Mouse (Mus musculus) kidney, postnatal 25 days (tissue): ENCODE results near the gene Sipa1l1.
"Not testable (repeated sequence)": the region's sequence is repeated elsewhere in the genome, so short reads cannot be mapped to it uniquely, and the experiment has no call there.

ENCODE experiments used
- DNase-seq, 2 experiments: peaks; one replicate each; pipeline ENCODE4 v3.0.0; 2021; ENCODE audit warnings: mixed read lengths in 2 of 2

The Sipa1l1 gene

GRCm38 (mm10) chr12:82486829-82487560, 317.9 kb downstream of the Sipa1l1 start:
- no peak for DNase-seq

DNA sequence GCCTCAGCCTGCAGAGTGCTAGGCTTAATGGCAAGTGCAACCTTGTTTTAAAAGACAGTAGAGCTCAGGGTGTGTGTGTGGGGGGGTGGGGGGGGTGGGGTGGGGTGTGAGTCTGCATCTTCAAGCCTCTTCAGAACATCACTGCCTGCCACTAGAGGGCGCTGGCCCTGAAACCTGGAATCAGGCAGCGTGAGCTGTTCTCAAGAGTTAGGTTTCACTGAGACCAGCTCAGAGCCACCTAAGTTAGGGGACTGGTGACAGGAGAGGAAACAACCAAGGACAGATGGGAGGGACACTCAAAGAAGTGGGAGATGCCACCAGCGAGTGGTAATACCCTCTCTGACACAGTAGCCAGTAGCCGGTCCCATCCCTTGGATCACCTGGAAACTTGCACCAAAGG, 320.0 kb downstream of the Sipa1l1 start:
- peak in 1 of 2 experiments; percentile 70 for DNase-seq

DNA sequence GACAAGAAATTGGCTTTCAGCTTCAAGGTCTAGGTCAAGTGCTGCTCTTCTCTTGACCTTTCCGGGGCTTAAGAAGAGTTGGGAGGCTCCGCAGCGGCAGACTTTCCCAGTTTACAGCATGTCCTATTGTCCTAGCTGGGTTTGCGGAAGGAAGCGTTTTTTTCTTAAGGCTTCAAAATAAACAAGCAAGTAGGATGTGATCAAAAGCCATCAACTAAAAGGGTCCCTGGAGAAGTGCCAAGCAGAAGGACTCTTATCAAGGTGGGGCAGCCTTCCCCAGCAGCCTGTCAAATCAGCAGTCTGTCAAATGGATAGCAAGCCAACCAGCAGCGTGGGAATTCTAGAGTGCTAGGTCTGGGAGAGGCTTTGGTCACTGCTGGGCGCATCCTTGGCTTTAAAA, 320.5 kb downstream of the Sipa1l1 start:
- peak; percentile 58 to 59 for DNase-seq

GRCm38 (mm10) chr12:82492456-82492855, 323.3 kb downstream of the Sipa1l1 start:
- DNase-seq = no peak

- not testable (repeated sequence) for DNase-seq
These were observed 324.1 kb downstream of the Sipa1l1 start for GRCm38 (mm10) chr12:82493260-82493659.

DNA sequence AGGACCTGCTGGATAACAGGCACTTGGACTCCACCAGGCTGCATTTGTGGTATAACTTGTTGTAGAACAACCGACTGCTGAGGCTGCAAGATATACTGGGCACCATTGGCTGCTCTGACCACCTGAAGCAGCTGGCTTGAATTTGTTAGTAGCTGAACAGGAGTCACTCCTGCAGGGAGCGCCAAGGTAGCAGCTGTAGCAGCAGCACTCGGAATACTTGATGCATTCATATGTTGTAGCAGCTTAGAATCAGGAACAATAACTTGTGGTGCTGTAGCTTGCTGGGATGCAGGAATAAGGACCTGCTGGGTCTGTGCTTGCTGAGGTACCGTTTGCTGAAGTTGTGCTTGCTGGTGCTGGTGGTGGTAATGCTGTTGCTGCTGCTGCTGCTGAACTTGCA, 326.8 kb downstream of the Sipa1l1 start:
- DNase-seq = no peak

GRCm38 (mm10) chr12:82497866-82498631, 328.9 kb downstream of the Sipa1l1 start:
- peak; percentile 46 to 63 for DNase-seq

DNA sequence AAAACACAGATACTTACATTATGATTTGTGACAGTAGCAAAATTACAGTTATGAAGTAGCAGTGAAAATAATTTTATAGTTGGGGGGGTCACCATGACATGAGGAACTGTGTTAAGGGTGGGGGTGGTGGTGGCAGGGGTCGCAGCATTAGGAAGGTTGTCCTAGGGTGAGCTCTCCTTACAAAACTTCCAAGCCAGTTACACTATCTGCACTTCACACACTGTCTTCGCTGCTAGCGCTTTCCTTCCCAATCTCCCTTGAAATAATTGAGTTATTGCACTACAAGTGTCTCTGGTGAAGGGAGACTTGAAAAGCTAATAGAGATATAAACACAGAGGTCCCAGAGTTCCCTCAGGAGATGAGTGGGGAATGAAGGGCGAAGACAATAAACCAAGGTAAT, 329.6 kb downstream of the Sipa1l1 start:
- no peak for DNase-seq

- DNase-seq = no peak
These were observed 330.6 kb downstream of the Sipa1l1 start for GRCm38 (mm10) chr12:82499731-82500130.
